Mouse (Mus musculus): ENCODE results near the gene Mrps23. TPM values are rescaled to one million over a fixed set of nuclear protein-coding genes. Genes with fewer than 3 reads are reported as not detected.

Mrps23 gene
- 100 to 1,000 TPM in 1 of 2 experiments, 10 to 100 TPM in 1; 97.6 to 102 TPM for total RNA-seq (2021)
- long read RNA-seq, experiment 1, transcript Mrps23-201 (5 exons, 1,332 nt), result major isoform, 63 of 80 reads
- long read RNA-seq, experiment 1, transcript Mrps23-203 (5 exons, 1,404 nt), result minor isoform, 9 of 80 reads
- long read RNA-seq, experiment 1, partial matches to known transcripts, result 2 of 80 reads
- long read RNA-seq, experiment 1, other reads (novel, unspliced or antisense), result 6 of 80 reads
- long read RNA-seq, experiment 2, transcript Mrps23-203 (5 exons, 1,404 nt), result minor isoform, 11 of 52 reads
- long read RNA-seq, experiment 2, transcript Mrps23-201 (5 exons, 1,332 nt), result major isoform, 41 of 52 reads
- long read RNA-seq, experiment 2, partial matches to known transcripts, result 0 of 52 reads
- long read RNA-seq, experiment 2, other reads (novel, unspliced or antisense), result 0 of 52 reads

- DNase-seq (ENCODE audit: low spot score in 2 of 2), result peak; percentile 79 to 91
Measured at GRCm38 (mm10) chr11:88203712-88204532, at the start of gene Mrps23. Mrps23 (plus strand) TSS chr11:88204388.

- DNase-seq (ENCODE audit: low spot score in 2 of 2), result no peak
Measured at GRCm38 (mm10) chr11:88154500-88154899, 49.7 kb upstream of the Mrps23 start.

GRCm38 (mm10) chr11:88155451-88155850 is 48.7 kb upstream of the Mrps23 start:
- DNase-seq (ENCODE audit: low spot score in 2 of 2), result peak in 1 of 2 experiments; percentile 67

- no peak for DNase-seq (ENCODE audit: low spot score in 2 of 2)
Measured at GRCm38 (mm10) chr11:88155998-88156397, 48.2 kb upstream of the Mrps23 start.

- no peak for DNase-seq (ENCODE audit: low spot score in 2 of 2)
Measured at GRCm38 (mm10) chr11:88156403-88156802, 47.8 kb upstream of the Mrps23 start.

GRCm38 (mm10) chr11:88158842-88159246 is 45.3 kb upstream of the Mrps23 start:
- DNase-seq (ENCODE audit: low spot score in 2 of 2), result peak in 1 of 2 experiments; percentile 65

- no peak for DNase-seq (ENCODE audit: low spot score in 2 of 2)
Measured at GRCm38 (mm10) chr11:88159389-88159788, 44.8 kb upstream of the Mrps23 start.

- no peak for DNase-seq (ENCODE audit: low spot score in 2 of 2)
Measured at GRCm38 (mm10) chr11:88160316-88160715, 43.9 kb upstream of the Mrps23 start.

GRCm38 (mm10) chr11:88161051-88161581 is 43.1 kb upstream of the Mrps23 start:
- DNase-seq (ENCODE audit: low spot score in 2 of 2), result peak; percentile 34 to 56

- peak; percentile 86 to 92 for DNase-seq (ENCODE audit: low spot score in 2 of 2)
Measured at GRCm38 (mm10) chr11:88161651-88162362, 42.4 kb upstream of the Mrps23 start.

- no peak for DNase-seq (ENCODE audit: low spot score in 2 of 2)
Measured at GRCm38 (mm10) chr11:88162740-88163139, 41.4 kb upstream of the Mrps23 start.

- no peak for DNase-seq (ENCODE audit: low spot score in 2 of 2)
Measured at GRCm38 (mm10) chr11:88164213-88164723, 39.9 kb upstream of the Mrps23 start.

- DNase-seq (ENCODE audit: low spot score in 2 of 2), result peak; percentile 73 to 78
Measured at GRCm38 (mm10) chr11:88164801-88165377, 39.3 kb upstream of the Mrps23 start.

GRCm38 (mm10) chr11:88165683-88166364 is 38.4 kb upstream of the Mrps23 start:
- no peak for DNase-seq (ENCODE audit: low spot score in 2 of 2)

- no peak for DNase-seq (ENCODE audit: low spot score in 2 of 2)
Measured at GRCm38 (mm10) chr11:88166471-88166870, 37.7 kb upstream of the Mrps23 start.

GRCm38 (mm10) chr11:88168611-88169010 is 35.6 kb upstream of the Mrps23 start:
- no peak for DNase-seq (ENCODE audit: low spot score in 2 of 2)

GRCm38 (mm10) chr11:88169531-88170040 is 34.6 kb upstream of the Mrps23 start:
- no peak for DNase-seq (ENCODE audit: low spot score in 2 of 2)

- no peak for DNase-seq (ENCODE audit: low spot score in 2 of 2)
Measured at GRCm38 (mm10) chr11:88170606-88171005, 33.6 kb upstream of the Mrps23 start.

- DNase-seq (ENCODE audit: low spot score in 2 of 2), result no peak
Measured at GRCm38 (mm10) chr11:88171876-88172442, 32.2 kb upstream of the Mrps23 start.
